Mouse (Mus musculus) lung, embryonic 16.5 days (tissue): ENCODE data around the gene Nr6a1. TPM values are rescaled to one million over a fixed set of nuclear protein-coding genes. Genes with fewer than 3 reads are reported as not detected.

Source experiments
- ATAC-seq: fragments of 200-750 bp; cut with Nextera tagmentation; 2 replicates; pipeline ENCODE4 v1.8.0; 2017; ENCODE audit warnings: low read depth, mild to moderate bottlenecking, moderate library complexity
- H3K27ac ChIP-seq: fragments of 300-500 bp; sonication (generic); 2 replicates; pipeline ENCODE4 v1.5.1; 2014; ENCODE audit warnings: mild to moderate bottlenecking, control low read depth, low read length
- H3K27me3 ChIP-seq: fragments of 300-500 bp; sonication (generic); 2 replicates; pipeline ENCODE4 v1.6.1; 2014; ENCODE audit warnings: low read depth, low read length, mixed read lengths; ENCODE audit not compliant: control insufficient read depth, insufficient read depth
- H3K36me3 ChIP-seq: fragments of 300-500 bp; sonication (generic); 2 replicates; pipeline ENCODE4 v1.6.1; 2014; ENCODE audit warnings: low read length; ENCODE audit not compliant: control insufficient read depth, insufficient read depth
- H3K4me1 ChIP-seq: fragments of 300-500 bp; sonication (generic); replicated peaks from 2 replicates; pipeline ENCODE4 v1.6.1; 2014; ENCODE audit warnings: low read length, mixed read lengths; ENCODE audit not compliant: control insufficient read depth, insufficient read depth
- H3K4me2 ChIP-seq: fragments of 300-500 bp; sonication (generic); 2 replicates; pipeline ENCODE4 v1.6.1; 2014; ENCODE audit warnings: low read depth, low read length, control low read depth
- H3K4me3 ChIP-seq: fragments of 300-500 bp; sonication (generic); 2 replicates; pipeline ENCODE4 v1.5.1; 2014; ENCODE audit warnings: mild to moderate bottlenecking, low read length, control low read depth
- H3K9ac ChIP-seq: fragments of 300-500 bp; sonication (generic); 2 replicates; pipeline ENCODE4 v1.6.1; 2014; ENCODE audit warnings: low read length, control low read depth
- H3K9me3 ChIP-seq: fragments of 300-500 bp; sonication (generic); 2 replicates; pipeline ENCODE4 v1.6.1; 2016; ENCODE audit warnings: low read length; ENCODE audit not compliant: control insufficient read depth
- WGBS: fragments of 180-500 bp; shearing (Covaris S2); extraction: QIAGEN DNeasy Blood & Tissue Kit; methylation state at CpG from one replicate; pipeline ENCODE4 v1.1.7; 2014; 5-methylcytosine and 5-hydroxymethylcytosine counted together
- polyA plus RNA-seq: library from polyadenylated mRNA; unstranded; fragments of >200 nt; fragmentation: Nextera tagmentation; extraction: Ambion mirVana; gene quantifications from 2 replicates; pipeline ENCODE4 v1.2.1, GENCODE M21; 2015

Gene Nr6a1
- polyA plus RNA-seq, 1 experiment from 2014 or later, result 0.60 TPM

- no peaks in the 10 kb centered on the region for H3K9me3 ChIP-seq
- 44% methylated on average over 1 of the region's 1 CpGs for WGBS
- no peaks in the 10 kb centered on the region for H3K27me3 ChIP-seq
- no peak overlapping the region for H3K4me2 ChIP-seq
- H3K4me3 ChIP-seq, result no peak overlapping the region
- no peak overlapping the region for H3K27ac ChIP-seq
- no peak for ATAC-seq
- no peaks in the 10 kb centered on the region for H3K4me1 ChIP-seq
- no peak overlapping the region for H3K9ac ChIP-seq
- H3K36me3 ChIP-seq, result no peaks in the 10 kb centered on the region
These were observed 18.9 kb downstream of the Nr6a1 start for GRCm38 (mm10) chr2:38908604-38909003.

- H3K9ac ChIP-seq, result no peak overlapping the region
- ATAC-seq, result no peak
- no peak overlapping the region for H3K4me3 ChIP-seq
- H3K4me2 ChIP-seq, result no peak overlapping the region
- 59% methylated on average over 5 of the region's 5 CpGs for WGBS
- no peaks in the 10 kb centered on the region for H3K36me3 ChIP-seq
- no peaks in the 10 kb centered on the region for H3K9me3 ChIP-seq
- H3K27me3 ChIP-seq, result no peaks in the 10 kb centered on the region
- H3K27ac ChIP-seq, result no peak overlapping the region
- no peaks in the 10 kb centered on the region for H3K4me1 ChIP-seq
These were observed 21.4 kb downstream of the Nr6a1 start for GRCm38 (mm10) chr2:38906097-38906496.

DNA sequence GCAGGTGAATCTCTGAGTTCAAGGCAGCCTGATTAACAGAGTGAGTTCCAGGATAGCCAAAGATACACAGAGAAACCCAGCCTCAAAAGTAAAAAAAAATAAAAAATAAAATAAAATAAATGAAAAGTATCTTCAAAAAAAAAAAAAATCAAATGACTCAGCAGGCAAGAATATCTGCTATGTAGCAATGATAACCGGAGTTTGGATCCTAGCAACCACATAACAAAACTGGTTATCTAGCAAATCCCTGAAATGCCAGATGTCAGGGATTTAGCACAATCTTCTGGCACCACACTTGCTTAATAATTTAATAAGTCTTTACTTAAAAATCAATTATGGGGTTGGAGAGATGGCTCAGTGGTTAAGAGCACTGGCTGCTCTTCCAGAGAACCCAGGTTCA is 23.2 kb downstream of the Nr6a1 start:
- Histone ChIP-seq H3K9ac (no peak overlapping the region), H3K4me1 (no peaks in the 10 kb centered on the region), H3K27ac (no peak overlapping the region), H3K9me3 (no peaks in the 10 kb centered on the region), H3K36me3 (no peaks in the 10 kb centered on the region), H3K27me3 (no peaks in the 10 kb centered on the region), H3K4me2 (no peak overlapping the region), H3K4me3 (no peak overlapping the region)
- WGBS, result 81% methylated on average over 1 of the region's 1 CpGs
- ATAC-seq, result no peak

DNA sequence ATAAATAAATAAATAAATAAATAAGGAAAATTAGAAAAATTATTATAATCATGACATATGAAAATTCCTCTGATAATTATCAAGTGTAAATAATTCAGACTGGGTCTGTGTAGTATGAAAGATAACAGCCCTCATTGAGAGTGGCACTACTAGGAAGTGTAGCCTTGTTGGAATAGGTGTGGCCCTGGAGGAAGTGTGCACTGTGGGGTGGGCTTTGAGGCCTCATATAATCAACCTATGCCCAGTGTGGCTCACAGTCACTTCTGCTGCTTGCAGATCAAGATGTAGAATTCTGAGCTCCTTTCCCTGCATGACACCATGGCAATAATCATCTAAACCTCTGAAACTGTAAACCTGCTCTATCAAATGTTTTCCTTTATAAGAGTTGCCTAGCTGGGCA is 24.6 kb downstream of the Nr6a1 start:
- no peak for ATAC-seq
- no peaks in the 10 kb centered on the region for H3K4me1 ChIP-seq
- no peak overlapping the region for H3K4me2 ChIP-seq
- no peaks in the 10 kb centered on the region for H3K9me3 ChIP-seq
- H3K4me3 ChIP-seq, result no peak overlapping the region
- H3K36me3 ChIP-seq, result no peaks in the 10 kb centered on the region
- H3K27ac ChIP-seq, result no peak overlapping the region
- no peak overlapping the region for H3K9ac ChIP-seq
- H3K27me3 ChIP-seq, result no peaks in the 10 kb centered on the region

DNA sequence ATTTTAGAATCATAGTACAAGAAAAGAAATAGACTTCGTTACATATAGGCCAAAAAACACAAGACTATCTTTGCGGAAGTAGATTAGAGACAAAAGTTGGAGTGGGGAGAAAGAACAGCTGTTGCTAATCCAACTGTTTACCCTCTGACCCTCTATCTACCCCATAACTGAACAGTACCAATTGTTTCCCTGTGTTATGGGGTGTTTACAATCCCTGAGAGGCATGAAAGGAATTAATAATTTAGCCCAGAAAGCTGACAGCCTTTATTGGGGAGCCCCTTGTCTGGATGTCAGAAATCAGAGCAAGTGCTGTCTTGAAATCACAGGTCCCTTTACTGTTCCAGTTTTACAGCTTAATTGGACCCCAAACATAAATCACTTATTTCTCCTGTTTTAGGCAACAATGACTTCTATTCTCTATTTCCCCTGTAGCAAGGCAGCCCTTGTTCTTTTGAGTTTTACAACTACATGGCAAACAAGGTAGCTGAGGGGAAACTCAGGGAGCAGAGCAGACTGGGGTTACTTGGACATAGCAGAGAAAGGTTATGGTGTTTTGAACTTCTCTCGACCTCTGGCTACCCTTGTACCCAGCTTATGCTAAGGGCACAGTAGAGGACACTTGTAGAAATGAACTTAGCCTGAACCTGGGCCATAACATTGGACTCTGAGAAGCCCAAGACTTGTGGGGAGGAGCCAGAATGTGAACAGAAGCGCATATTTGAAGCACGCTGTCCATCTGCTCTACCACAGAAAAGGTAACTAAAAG is 46.4 kb downstream of the Nr6a1 start:
- no peak overlapping the region for H3K9ac ChIP-seq
- 70% methylated on average over 5 of the region's 5 CpGs for WGBS
- H3K27me3 ChIP-seq, result no peaks in the 10 kb centered on the region
- no peak overlapping the region for H3K4me3 ChIP-seq
- H3K27ac ChIP-seq, result no peak overlapping the region
- H3K9me3 ChIP-seq, result no peaks in the 10 kb centered on the region
- H3K36me3 ChIP-seq, result 0 out of 2 replicates have a peak, but pooled peaks cover 2% of the 10 kb centered on the region
- H3K4me2 ChIP-seq, result no peak overlapping the region
- H3K4me1 ChIP-seq, result no peaks in the 10 kb centered on the region
- ATAC-seq, result no peak

GRCm38 (mm10) chr2:38874544-38875108 is 52.9 kb downstream of the Nr6a1 start:
- peaks cover 4% of the 10 kb centered on the region for H3K36me3 ChIP-seq
- ATAC-seq, result no peak
- WGBS, result 35% methylated on average over 1 of the region's 1 CpGs

GRCm38 (mm10) chr2:38872730-38873129 is 54.8 kb downstream of the Nr6a1 start:
- Histone ChIP-seq H3K4me2 (no peak overlapping the region), H3K27ac (no peak overlapping the region), H3K4me3 (no peak overlapping the region), H3K9me3 (no peaks in the 10 kb centered on the region), H3K9ac (no peak overlapping the region), H3K4me1 (no peaks in the 10 kb centered on the region), H3K36me3 (peaks cover 3% of the 10 kb centered on the region), H3K27me3 (no peaks in the 10 kb centered on the region)
- no peak for ATAC-seq
- 50% methylated on average over 1 of the region's 1 CpGs for WGBS

More at GRCm38 (mm10) chr2:38874544-38875108, 52.9 kb downstream of the Nr6a1 start:
- Histone ChIP-seq H3K4me2 (no peak overlapping the region), H3K4me1 (no peaks in the 10 kb centered on the region), H3K9ac (no peak overlapping the region), H3K9me3 (no peaks in the 10 kb centered on the region), H3K27ac (no peak overlapping the region), H3K4me3 (no peak overlapping the region), H3K27me3 (no peaks in the 10 kb centered on the region)

DNA sequence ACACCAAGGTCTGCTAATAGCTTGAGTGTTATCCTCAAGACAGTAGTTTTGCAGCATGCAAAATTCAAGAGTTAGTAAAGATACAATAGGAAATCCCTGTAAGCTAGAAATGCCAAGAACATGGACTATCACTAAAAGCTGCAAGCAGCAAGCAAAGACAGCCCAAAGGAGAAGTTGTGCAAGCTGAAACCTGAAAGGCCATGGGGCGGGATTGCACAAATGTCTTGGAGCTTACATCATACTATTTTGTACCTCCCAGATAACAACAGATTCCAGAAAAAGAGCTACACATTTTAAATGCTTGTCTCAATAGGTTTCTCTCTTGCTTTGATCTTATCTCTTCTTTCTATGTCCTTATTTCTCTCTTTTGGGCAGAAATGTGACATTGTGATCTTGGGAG is 60.8 kb downstream of the Nr6a1 start:
- Histone ChIP-seq H3K4me1 (no peaks in the 10 kb centered on the region), H3K27ac (no peak overlapping the region), H3K27me3 (no peaks in the 10 kb centered on the region), H3K9ac (no peak overlapping the region), H3K9me3 (no peaks in the 10 kb centered on the region), H3K4me2 (no peak overlapping the region), H3K4me3 (no peak overlapping the region), H3K36me3 (no peaks in the 10 kb centered on the region)
- WGBS, result 52% methylated on average over 1 of the region's 1 CpGs
- no peak for ATAC-seq

DNA sequence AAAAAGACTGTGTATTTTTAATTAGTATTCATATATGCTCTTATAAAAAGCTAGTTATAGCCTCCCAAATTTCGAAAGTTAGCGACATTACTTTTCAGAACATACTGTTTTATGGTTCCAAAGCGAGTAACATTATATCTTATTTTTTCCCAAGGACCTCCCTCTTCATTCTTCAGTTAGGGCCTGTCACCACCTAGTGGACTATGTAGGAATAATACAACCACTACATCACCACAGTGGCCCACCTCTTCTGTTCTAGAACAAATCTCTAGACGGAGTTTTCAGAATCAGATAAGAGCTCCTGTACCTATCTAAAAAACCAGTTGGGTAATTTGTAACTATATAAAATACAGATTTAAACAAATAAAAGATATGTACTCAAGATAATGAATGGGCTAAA is 63.5 kb downstream of the Nr6a1 start:
- H3K36me3 ChIP-seq, result no peaks in the 10 kb centered on the region
- H3K27ac ChIP-seq, result no peak overlapping the region
- H3K4me1 ChIP-seq, result no peaks in the 10 kb centered on the region
- no peaks in the 10 kb centered on the region for H3K9me3 ChIP-seq
- no peak overlapping the region for H3K4me3 ChIP-seq
- WGBS, result 47% methylated on average over 4 of the region's 4 CpGs
- ATAC-seq, result 0 out of 2 replicates have a peak, but pooled peaks have one; percentile 41
- no peak overlapping the region for H3K9ac ChIP-seq
- H3K4me2 ChIP-seq, result no peak overlapping the region
- H3K27me3 ChIP-seq, result no peaks in the 10 kb centered on the region
